Mouse (Mus musculus): ENCODE results near the gene Rabep1.
A peak's percentile ranks its signal among the peaks of the same experiment; 100 is the strongest.

The Rabep1 gene

GRCm38 (mm10) chr11:70844559-70845456 lies at the start of gene Rabep1:
TSS of gene Rabep1 (plus strand) at chr11:70844778.
- DNase-seq (ENCODE audit: low spot score), result peak; percentile 89

GRCm38 (mm10) chr11:70802208-70802864 lies 42.2 kb upstream of the Rabep1 start:
- DNase-seq (ENCODE audit: low spot score), result no peak

DNA sequence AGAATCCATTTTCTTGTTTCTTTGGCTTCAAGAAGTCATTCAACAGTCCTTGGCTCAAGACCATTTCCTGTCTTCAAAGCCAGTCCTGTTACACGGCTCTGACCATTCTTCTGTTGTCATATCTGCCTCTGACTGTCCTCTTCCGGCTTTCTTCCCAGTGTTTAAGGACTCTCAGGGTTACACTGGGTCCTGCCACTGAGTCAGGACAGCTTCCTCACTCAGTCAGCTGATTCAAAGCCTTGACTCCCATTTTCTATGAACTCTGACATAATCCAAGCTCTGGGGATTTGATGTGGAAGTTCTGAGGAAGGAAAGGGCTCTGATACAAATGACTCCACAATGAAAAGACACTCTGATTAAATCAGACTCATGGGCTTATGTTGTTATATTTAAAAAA lies 41.7 kb upstream of the Rabep1 start:
- DNase-seq (ENCODE audit: low spot score), result no peak

DNA sequence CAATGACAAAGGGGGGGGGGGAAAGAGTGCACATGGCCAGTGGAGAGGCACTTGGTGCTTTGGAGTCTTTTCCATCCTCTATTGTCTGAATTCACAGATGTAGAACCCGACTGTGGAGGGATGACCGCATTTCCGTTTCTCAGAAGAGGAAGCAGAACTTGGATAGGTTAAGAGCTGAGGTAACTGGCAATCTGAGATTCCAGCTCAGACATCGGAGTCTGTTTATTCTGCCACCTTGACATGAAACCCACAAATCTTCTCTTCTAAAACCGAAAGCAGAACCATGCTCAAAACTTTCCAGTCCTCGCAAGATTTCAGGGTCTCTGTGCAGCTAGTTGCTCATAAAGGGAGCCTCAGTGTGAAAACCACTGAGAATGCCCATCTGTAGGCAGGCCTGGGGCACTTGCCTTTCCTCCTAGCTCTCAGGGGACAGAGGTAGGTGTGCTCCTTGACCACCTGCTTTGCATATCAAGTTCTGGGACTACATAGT lies 40.8 kb upstream of the Rabep1 start:
- no peak for DNase-seq (ENCODE audit: low spot score)

DNA sequence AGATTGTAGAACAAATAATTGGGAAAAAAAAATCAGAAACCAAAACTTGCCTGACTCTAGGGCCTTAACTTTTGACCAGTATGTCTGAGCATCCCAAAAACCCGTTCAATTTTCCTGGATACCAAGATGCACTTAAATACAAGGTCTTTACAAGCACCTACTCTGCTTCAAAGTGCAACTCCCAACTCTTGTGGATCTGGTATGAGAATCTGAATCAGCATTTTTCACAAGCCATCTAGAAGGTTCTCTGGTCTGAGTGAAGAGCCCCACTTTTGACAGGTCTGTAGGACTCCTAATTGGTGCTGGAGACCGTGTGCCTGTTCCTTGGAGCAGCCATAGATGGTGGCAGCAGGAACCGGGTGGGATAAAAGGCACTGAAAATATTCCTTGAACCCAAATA lies 40.2 kb upstream of the Rabep1 start:
- DNase-seq (ENCODE audit: low spot score), result no peak

- no peak for DNase-seq (ENCODE audit: low spot score)
Observed at GRCm38 (mm10) chr11:70805641-70806175, 38.9 kb upstream of the Rabep1 start.

GRCm38 (mm10) chr11:70806697-70807096 lies 37.9 kb upstream of the Rabep1 start:
- DNase-seq (ENCODE audit: low spot score), result no peak

- DNase-seq (ENCODE audit: low spot score), result no peak
Observed at GRCm38 (mm10) chr11:70807630-70808029, 36.9 kb upstream of the Rabep1 start.

GRCm38 (mm10) chr11:70808101-70808500 lies 36.5 kb upstream of the Rabep1 start:
- DNase-seq (ENCODE audit: low spot score), result no peak

DNA sequence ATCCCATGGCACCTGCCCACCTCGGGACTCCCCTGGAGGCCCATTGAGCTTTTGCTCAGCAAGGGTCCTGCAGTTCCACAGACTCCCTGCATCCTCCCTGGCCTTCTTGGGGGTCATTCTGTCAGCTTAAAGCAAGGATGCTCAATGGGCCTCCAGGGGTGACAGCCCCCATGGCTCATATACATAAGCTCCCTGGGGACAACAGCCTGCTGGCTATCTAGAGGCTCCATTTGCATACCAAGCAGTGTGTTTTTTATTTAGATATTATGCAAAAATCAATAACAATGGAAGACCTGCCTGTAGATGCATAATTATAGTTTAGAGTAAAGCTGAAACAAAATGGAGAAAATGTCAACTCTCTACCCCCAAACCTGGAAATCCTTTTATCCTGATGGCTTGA lies 35.6 kb upstream of the Rabep1 start:
- no peak for DNase-seq (ENCODE audit: low spot score)

- no peak for DNase-seq (ENCODE audit: low spot score)
Observed at GRCm38 (mm10) chr11:70811041-70811440, 33.5 kb upstream of the Rabep1 start.

- DNase-seq (ENCODE audit: low spot score), result no peak
Observed at GRCm38 (mm10) chr11:70811471-70812240, 32.9 kb upstream of the Rabep1 start.

DNA sequence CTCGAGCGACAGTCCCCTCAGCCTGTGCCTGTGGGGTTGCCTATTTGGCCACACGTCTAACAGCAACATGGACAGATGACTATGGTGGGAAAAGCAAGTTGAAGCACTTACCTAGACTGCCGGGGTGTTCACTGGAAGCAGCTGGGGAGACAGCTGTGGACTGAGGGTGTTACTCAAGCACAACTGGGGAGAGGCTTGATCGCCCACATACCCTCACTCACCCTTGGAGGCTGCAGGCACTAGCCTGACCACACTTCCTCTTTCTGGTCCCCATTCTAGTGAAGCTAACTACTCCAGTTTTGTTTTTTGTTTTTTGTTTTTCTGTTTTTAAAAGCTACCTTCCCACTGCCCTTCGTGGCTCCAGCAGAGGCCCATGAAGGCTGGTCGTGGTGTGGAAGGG lies 32.2 kb upstream of the Rabep1 start, which contains the start of gene Scimp:
Gene Scimp, minus strand, starts transcription at position 222 of the 400 bp plus-strand sequence.
- DNase-seq (ENCODE audit: low spot score), result no peak

- no peak for DNase-seq (ENCODE audit: low spot score)
Observed at GRCm38 (mm10) chr11:70815071-70815470, 29.5 kb upstream of the Rabep1 start.

GRCm38 (mm10) chr11:70815498-70816078 lies 29.0 kb upstream of the Rabep1 start:
- DNase-seq (ENCODE audit: low spot score), result no peak

GRCm38 (mm10) chr11:70816770-70817169 lies 27.8 kb upstream of the Rabep1 start:
- no peak for DNase-seq (ENCODE audit: low spot score)

GRCm38 (mm10) chr11:70820120-70820519 lies 24.5 kb upstream of the Rabep1 start:
- DNase-seq (ENCODE audit: low spot score), result no peak

- no peak for DNase-seq (ENCODE audit: low spot score)
Observed at GRCm38 (mm10) chr11:70821728-70822591, 22.6 kb upstream of the Rabep1 start.

- DNase-seq (ENCODE audit: low spot score), result no peak
Observed at GRCm38 (mm10) chr11:70826207-70826606, 18.4 kb upstream of the Rabep1 start.

- DNase-seq (ENCODE audit: low spot score), result no peak
Observed at GRCm38 (mm10) chr11:70828975-70829615, 15.5 kb upstream of the Rabep1 start.
